Mouse (Mus musculus) erythroblast, embryonic 14.5 days (primary cell): ENCODE data around the gene Ticrr. TPM values are rescaled to one million over a fixed set of nuclear protein-coding genes. Genes with fewer than 3 reads are reported as not detected.

Experiments used
- H3K27me3 ChIP-seq: 2 replicates; pipeline ENCODE4 v1.6.1; 2012; ENCODE audit warnings: inconsistent platforms; ENCODE audit not compliant: control insufficient read depth
- H3K36me3 ChIP-seq: 2 replicates; pipeline ENCODE4 v1.6.1; 2012; ENCODE audit warnings: mild to moderate bottlenecking, inconsistent platforms; ENCODE audit not compliant: control insufficient read depth
- H3K4me1 ChIP-seq: 2 replicates; pipeline ENCODE4 v1.6.1; 2012; ENCODE audit warnings: inconsistent platforms; ENCODE audit not compliant: control insufficient read depth
- H3K4me3 ChIP-seq: replicated peaks from 2 replicates; pipeline ENCODE3; 2012; ENCODE audit warnings: moderate library complexity, mild to moderate bottlenecking, inconsistent platforms
- H3K9me3 ChIP-seq: 2 replicates; pipeline ENCODE4 v1.6.1; 2012; ENCODE audit warnings: low read length, inconsistent platforms, mixed read lengths; ENCODE audit not compliant: control insufficient read depth
- GATA1 ChIP-seq: IDR thresholded peaks from 2 replicates; pipeline ENCODE4 v1.6.1; 2012; ENCODE audit warnings: low read length, inconsistent platforms, mixed read lengths
- TAL1 ChIP-seq: IDR thresholded peaks from 3 replicates; pipeline ENCODE4 v1.6.1; 2012; ENCODE audit warnings: low read length, inconsistent platforms, mixed read lengths
- polyA plus RNA-seq: library from polyadenylated mRNA; stranded (reverse); fragments of >175 nt; gene quantifications from 2 replicates; pipeline ENCODE4 v1.2.3, GENCODE M21; 2012

Ticrr gene
- polyA plus RNA-seq, 1 experiment, result 1.7 TPM

DNA sequence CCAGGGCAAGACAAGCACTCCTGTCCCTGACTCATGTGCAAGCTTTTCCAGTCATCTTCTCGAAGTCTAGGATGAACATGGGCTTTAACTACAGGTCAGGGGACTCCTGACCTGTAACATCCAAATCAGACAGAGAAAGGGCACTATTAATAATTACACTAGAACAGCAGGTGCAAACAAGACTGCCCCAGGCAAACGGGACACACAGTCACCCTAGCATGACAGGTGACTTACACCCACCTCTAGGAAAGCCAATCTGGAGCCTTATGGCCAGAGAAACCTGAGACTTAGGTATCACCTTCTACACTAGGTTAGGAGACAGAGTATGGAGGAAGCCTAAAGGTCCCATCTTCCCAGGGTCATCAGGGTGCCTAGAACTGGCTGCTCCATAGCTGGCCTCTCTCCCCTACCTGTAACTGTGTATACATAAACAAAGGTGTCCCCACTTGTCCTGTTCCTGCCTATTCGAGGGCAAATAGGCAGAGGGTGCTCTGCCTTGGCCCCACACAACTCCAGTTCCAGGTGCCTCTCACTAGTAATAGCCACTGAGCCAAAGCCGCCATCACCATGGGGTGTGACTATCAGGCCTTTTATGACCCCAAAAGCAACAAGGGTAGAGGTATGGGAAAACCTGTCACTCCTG lies 31.6 kb upstream of the Ticrr start:
- H3K27me3 ChIP-seq, result no peaks in the 10 kb centered on the region
- H3K4me1 ChIP-seq, result no peaks in the 10 kb centered on the region
- H3K36me3 ChIP-seq, result no peaks in the 10 kb centered on the region
- no peak for TF ChIP-seq GATA1
- TF ChIP-seq TAL1, result no peak
- H3K9me3 ChIP-seq, result no peaks in the 10 kb centered on the region
- no peak overlapping the region for H3K4me3 ChIP-seq

DNA sequence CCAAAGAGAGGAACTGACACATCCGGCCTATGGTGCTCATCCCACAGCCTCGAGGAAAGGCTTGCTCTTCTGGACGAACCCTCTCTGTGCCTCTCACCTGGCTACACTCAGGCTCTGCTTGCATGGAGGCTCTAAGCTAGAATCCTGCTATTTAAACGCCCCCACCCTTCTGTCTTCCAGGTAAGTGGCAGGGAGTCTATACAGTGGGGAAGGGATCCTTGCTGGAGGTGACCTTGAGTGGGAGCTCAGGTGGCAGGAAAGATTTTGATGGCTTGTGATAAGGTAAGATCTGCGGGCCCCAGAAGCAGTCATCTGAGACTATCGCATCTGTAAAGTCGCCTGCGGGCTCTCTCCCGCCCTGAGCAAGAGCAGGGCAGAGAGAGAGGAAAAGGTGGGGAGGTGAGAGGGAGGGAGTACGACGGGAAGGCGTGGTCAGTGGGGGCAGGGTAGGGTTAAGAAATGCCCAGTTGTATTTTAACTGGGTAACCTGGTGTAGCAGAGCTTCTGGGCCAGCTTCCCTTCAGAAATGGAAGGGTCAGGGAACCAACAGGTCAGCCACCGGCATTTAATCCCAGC lies 28.1 kb upstream of the Ticrr start:
- Histone ChIP-seq H3K27me3 (no peaks in the 10 kb centered on the region), H3K4me3 (no peak overlapping the region), H3K4me1 (no peaks in the 10 kb centered on the region), H3K36me3 (no peaks in the 10 kb centered on the region), H3K9me3 (no peaks in the 10 kb centered on the region)
- TF ChIP-seq TAL1 (no peak), GATA1 (no peak)

DNA sequence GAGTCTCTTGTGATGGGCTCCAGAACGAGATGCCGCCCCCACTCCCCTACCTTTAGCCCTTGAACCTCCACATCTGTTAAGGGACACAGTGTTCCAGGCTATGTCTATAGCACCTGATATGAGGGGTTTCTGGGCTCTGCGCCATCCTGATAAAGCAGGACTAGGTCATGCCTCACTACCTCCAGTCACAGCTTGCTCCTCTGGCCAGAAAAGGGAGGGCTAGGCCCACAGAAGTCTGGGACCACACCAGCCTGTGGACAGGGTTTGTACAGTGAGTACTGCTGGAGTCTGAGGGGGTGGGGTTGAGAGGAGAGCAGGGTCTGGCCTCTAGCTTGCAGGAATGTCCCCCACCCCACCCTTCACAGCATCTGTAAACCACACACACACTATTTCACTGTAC lies 12.8 kb upstream of the Ticrr start:
- H3K36me3 ChIP-seq, result no peaks in the 10 kb centered on the region
- H3K9me3 ChIP-seq, result no peaks in the 10 kb centered on the region
- TF ChIP-seq GATA1 (no peak), TAL1 (no peak)
- H3K4me3 ChIP-seq, result no peak overlapping the region
- no peaks in the 10 kb centered on the region for H3K4me1 ChIP-seq
- H3K27me3 ChIP-seq, result 0 out of 2 replicates have a peak, but pooled peaks cover 2% of the 10 kb centered on the region

GRCm38 (mm10) chr7:79649005-79649404 lies 11.0 kb upstream of the Ticrr start:
- TF ChIP-seq TAL1 (no peak), GATA1 (no peak)
- no peaks in the 10 kb centered on the region for H3K36me3 ChIP-seq
- H3K27me3 ChIP-seq, result 0 out of 2 replicates have a peak, but pooled peaks cover 2% of the 10 kb centered on the region
- no peaks in the 10 kb centered on the region for H3K9me3 ChIP-seq
- peaks cover 4% of the 10 kb centered on the region for H3K4me1 ChIP-seq
- no peak overlapping the region for H3K4me3 ChIP-seq

GRCm38 (mm10) chr7:79654185-79654584 lies 5.8 kb upstream of the Ticrr start:
- no peaks in the 10 kb centered on the region for H3K9me3 ChIP-seq

DNA sequence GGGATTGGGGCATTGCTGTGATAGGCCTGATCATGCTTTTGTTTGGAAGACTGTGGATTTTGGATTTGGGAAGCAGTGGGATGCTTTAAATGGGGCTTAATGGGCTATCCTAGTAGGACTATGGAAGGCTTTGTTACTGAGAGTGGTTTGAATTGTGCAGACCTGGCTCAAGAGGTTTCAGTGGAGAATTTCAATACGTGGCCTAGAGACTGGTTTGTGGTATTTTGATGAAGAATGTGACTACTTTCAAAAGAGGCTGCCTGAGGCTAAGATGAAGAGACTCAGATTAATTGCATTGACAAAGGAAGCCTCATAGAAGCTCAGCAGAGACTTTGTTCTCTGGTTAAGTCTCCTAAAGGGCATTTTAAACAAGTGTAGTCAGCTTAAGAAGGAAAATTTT lies 5.4 kb upstream of the Ticrr start:
- no peaks in the 10 kb centered on the region for H3K36me3 ChIP-seq
- H3K4me1 ChIP-seq, result peaks cover 15% of the 10 kb centered on the region
- no peak overlapping the region for H3K4me3 ChIP-seq
- H3K9me3 ChIP-seq, result no peaks in the 10 kb centered on the region
- H3K27me3 ChIP-seq, result peaks cover 2% of the 10 kb centered on the region; the same call in 1 of the 2 replicates
- TF ChIP-seq GATA1 (no peak), TAL1 (no peak)

More at GRCm38 (mm10) chr7:79654185-79654584, 5.8 kb upstream of the Ticrr start:
- H3K4me3 ChIP-seq, result no peak overlapping the region
- H3K36me3 ChIP-seq, result no peaks in the 10 kb centered on the region
- H3K27me3 ChIP-seq, result peaks cover 2% of the 10 kb centered on the region; the same call in 1 of the 2 replicates
- TF ChIP-seq TAL1, result no peak
- H3K4me1 ChIP-seq, result peaks cover 11% of the 10 kb centered on the region

DNA sequence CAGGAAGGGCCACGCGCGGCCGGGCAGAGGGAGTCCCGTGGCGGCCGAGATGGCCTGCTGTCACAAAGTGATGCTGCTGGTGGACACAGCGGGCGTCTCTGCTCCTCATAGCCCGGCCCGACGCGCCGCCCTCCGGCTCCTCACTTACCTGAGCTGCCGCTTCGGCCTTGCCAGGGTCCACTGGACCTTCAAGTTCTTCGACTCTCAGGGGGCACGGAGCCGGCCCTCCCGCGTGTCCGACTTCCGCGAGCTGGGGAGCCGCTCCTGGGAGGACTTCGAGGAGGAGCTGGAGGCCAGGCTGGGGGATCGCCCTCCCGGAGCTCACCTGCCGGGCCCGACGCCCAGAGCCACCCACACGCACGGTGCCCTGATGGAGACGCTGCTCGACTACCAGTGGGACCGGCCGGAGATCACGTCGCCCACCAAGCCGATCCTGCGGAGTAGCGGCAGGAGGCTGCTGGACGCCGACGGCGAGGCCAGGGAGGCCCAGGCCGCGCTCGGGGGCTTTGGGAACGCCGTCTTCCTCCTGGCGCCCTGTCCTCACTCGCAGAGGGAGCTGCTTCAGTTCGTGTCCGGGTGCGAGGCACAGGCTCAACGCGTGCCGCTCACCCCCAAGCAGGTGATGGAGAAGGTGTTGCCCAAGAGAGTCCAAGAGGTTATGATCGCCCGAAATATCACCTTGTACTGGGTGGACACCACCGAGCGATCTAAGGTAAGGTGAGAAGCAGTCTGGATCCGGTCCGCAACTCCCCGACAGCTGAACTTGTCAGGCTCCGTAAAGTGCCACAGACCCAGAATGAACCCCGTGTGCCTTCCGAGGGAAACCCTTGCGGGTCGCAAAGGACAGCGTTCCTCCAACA lies 525 bp downstream of the Ticrr start:
- TF ChIP-seq GATA1, result no peak
- no peak for TF ChIP-seq TAL1
- H3K36me3 ChIP-seq, result peaks cover 42% of the 10 kb centered on the region
- H3K4me1 ChIP-seq, result peaks cover 41% of the 10 kb centered on the region
- no peaks in the 10 kb centered on the region for H3K9me3 ChIP-seq
- H3K4me3 ChIP-seq, result peak overlapping the region; percentile 79
- no peaks in the 10 kb centered on the region; the same call in 1 of the 2 replicates for H3K27me3 ChIP-seq

DNA sequence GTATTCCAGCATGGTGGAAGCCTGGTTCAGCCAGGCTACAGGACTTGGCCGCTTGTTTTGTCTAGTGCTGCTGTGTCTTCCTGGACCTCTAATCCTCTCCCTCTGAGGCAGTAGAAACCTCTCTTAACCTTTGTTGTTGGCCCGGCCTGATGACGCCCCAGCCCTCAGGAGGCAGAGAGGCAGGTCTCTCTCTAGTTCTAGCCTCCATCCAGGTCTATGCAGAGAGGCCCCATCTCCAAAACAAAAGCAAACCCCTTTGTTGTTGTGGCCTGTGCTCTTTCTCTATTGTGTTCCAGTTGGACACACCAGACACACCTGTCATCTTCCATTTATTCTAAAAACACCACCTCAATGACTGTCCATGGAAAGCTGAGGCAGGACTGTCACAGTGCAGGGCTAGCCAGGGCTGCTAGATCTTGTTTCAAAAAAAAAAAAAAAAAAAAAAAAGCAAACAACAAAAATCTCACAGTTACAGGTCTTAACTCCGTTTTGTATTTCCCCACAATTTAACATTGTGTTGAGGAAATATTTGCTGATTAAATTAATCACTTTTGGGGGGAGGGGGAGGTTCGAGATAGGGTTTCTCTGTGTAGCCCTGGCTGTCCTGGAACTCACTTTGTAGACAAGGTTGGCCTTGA lies 1.4 kb downstream of the Ticrr start:
- peaks cover 41% of the 10 kb centered on the region for H3K4me1 ChIP-seq
- peaks cover 51% of the 10 kb centered on the region for H3K36me3 ChIP-seq
- H3K27me3 ChIP-seq, result no peaks in the 10 kb centered on the region; the same call in 1 of the 2 replicates
- peak overlapping the region; percentile 79 for H3K4me3 ChIP-seq
- no peak for TF ChIP-seq GATA1
- no peak for TF ChIP-seq TAL1
- H3K9me3 ChIP-seq, result no peaks in the 10 kb centered on the region

DNA sequence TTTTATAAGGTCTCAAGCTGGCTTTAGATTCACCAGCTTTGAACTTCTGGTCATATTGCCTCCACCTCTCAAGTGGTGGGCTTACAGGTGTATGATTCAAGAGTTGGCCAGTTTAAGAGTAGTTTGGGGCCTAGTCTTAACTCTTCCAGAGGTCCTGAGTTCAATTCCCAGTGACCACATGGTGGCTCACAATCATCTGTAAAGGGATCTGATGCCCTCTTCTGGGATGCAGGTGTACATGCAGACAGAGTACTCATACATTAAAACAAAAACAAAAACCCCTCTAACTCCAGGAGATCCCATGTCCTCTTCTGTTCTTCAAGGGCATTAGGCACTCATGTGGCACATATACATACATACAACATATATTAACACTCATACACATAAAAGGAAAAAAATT lies 6.7 kb downstream of the Ticrr start:
- no peaks in the 10 kb centered on the region for H3K9me3 ChIP-seq
- H3K27me3 ChIP-seq, result no peaks in the 10 kb centered on the region
- TF ChIP-seq GATA1 (no peak), TAL1 (no peak)
- H3K4me3 ChIP-seq, result no peak overlapping the region
- H3K36me3 ChIP-seq, result peaks cover 99% of the 10 kb centered on the region
- H3K4me1 ChIP-seq, result peaks cover 25% of the 10 kb centered on the region
